Mouse (Mus musculus) left cerebral cortex, adult 18-20 months (tissue): ENCODE data around the gene Ncapg2. TPM values are rescaled to one million over a fixed set of nuclear protein-coding genes. Genes with fewer than 3 reads are reported as not detected.

Experiments used
- DNase-seq, 2 experiments: peaks; one replicate each; pipeline ENCODE4 v3.0.0; 2021 to 2022; ENCODE audit warnings: low spot score in 2 of 2, mixed read lengths in 1 of 2
- total RNA-seq, 2 experiments: library from RNA; stranded (reverse); gene quantifications; 2 replicates each; pipeline ENCODE4 v1.2.3; 2021

The Ncapg2 gene
- total RNA-seq, 2 experiments from 2014 or later = 5.7 to 7.0 TPM

- no peak for DNase-seq
Observed at GRCm38 (mm10) chr12:116442184-116442583, 37.0 kb downstream of the Ncapg2 start.

- DNase-seq = no peak
Observed at GRCm38 (mm10) chr12:116449536-116449935, 44.3 kb downstream of the Ncapg2 start.

GRCm38 (mm10) chr12:116460379-116461065 is 55.3 kb downstream of the Ncapg2 start:
- no peak for DNase-seq

GRCm38 (mm10) chr12:116467030-116467429 is 61.8 kb downstream of the Ncapg2 start:
- DNase-seq = no peak

- peak in 1 of 2 experiments; percentile 52 for DNase-seq
Observed at GRCm38 (mm10) chr12:116468348-116468747, 63.1 kb downstream of the Ncapg2 start.

- no peak for DNase-seq
Observed at GRCm38 (mm10) chr12:116469096-116469495, 63.9 kb downstream of the Ncapg2 start.

GRCm38 (mm10) chr12:116473264-116473663 is 68.1 kb downstream of the Ncapg2 start:
- DNase-seq = no peak

- DNase-seq = no peak
Observed at GRCm38 (mm10) chr12:116473761-116474160, 68.6 kb downstream of the Ncapg2 start.

- DNase-seq = no peak
Observed at GRCm38 (mm10) chr12:116474676-116475075, 69.5 kb downstream of the Ncapg2 start.

- no peak for DNase-seq
Observed at GRCm38 (mm10) chr12:116478771-116479170, 73.6 kb downstream of the Ncapg2 start.

- DNase-seq = no peak
Observed at GRCm38 (mm10) chr12:116481921-116482320, 76.7 kb downstream of the Ncapg2 start.

GRCm38 (mm10) chr12:116483581-116483980 is 78.4 kb downstream of the Ncapg2 start:
- DNase-seq = no peak

GRCm38 (mm10) chr12:116484991-116485390 is 79.8 kb downstream of the Ncapg2 start:
- DNase-seq = no peak

GRCm38 (mm10) chr12:116485591-116486403 is 80.6 kb downstream of the Ncapg2 start, which contains the start of gene Ptprn2:
TSS of gene Ptprn2 (plus strand) at chr12:116485720.
- peak; percentile 73 to 75 for DNase-seq

GRCm38 (mm10) chr12:116486404-116486730 is 81.2 kb downstream of the Ncapg2 start:
- no peak for DNase-seq

- peak; percentile 37 to 75 for DNase-seq
Observed at GRCm38 (mm10) chr12:116488836-116489235, 83.6 kb downstream of the Ncapg2 start.

- DNase-seq = no peak
Observed at GRCm38 (mm10) chr12:116490575-116491356, 85.6 kb downstream of the Ncapg2 start.

- no peak for DNase-seq
Observed at GRCm38 (mm10) chr12:116498666-116499065, 93.5 kb downstream of the Ncapg2 start.

- no peak for DNase-seq
Observed at GRCm38 (mm10) chr12:116500652-116501051, 95.5 kb downstream of the Ncapg2 start.

GRCm38 (mm10) chr12:116512482-116512881 is 107.3 kb downstream of the Ncapg2 start:
- no peak for DNase-seq
